Mouse (Mus musculus): Measurements from ENCODE around the gene Engase. TPM values are rescaled to one million over a fixed set of nuclear protein-coding genes. Genes with fewer than 3 reads are reported as not detected.

The Engase gene
- total RNA-seq, 1 experiment, result 10.8 TPM

DNA sequence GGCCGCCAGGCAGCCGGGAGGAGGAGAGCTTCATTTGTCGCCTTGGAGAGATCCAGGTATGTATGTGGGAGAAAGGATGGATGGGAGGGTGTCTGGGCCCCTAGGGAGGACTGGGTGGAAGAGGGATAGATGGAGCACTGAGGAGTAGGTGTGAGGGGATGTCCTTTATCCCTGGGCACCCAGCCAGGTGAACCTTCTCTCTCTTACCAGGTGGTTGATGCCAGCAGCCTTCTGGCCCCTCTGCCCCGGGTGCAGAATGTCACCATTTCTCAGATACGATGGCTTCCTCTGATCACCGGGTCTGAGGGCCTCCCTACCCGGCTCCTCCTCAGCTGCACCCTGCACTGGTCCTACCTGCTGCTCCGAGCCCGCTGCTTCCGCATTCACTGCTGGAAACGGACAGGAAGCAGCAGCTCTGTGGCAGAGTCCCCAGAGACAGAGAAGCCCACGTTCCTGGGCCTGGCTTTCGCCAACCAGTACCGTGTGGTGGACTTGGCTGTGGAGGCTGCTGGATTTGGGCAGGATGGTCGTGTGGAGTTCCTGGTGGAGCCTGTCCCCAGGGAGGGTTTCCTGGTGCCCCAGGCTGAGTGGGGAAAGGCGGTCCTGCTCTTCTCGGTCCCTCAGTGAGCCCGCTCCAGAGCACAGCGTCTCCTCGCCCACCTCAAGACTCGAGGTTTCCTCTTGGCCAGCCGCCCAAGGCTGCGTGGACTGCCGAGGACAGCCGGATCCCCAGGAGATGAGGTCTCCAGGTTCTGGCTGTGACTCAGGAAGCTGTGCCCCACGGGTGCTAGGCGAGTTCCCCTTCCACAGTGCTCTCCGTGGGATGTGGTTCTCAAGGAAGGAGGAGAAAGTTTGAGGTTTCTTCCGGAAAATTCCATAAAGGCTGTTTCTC lies 10.5 kb downstream of the Engase start:
- Histone ChIP-seq H3K36me3 (ENCODE audit: control insufficient read depth, insufficient read depth, low read length, poor library complexity, severe bottlenecking) (peaks cover 26% of the 10 kb centered on the region), H3K4me1 (ENCODE audit: control insufficient read depth in 2 of 2, insufficient read depth in 2 of 2, low read length in 2 of 2, poor library complexity in 1 of 2) (no peaks in the 10 kb centered on the region; a peak in 1 of 4 replicates), H3K27ac (ENCODE audit: insufficient read depth, low read depth, low read length, poor library complexity, severe bottlenecking) (no peak overlapping the region)

DNA sequence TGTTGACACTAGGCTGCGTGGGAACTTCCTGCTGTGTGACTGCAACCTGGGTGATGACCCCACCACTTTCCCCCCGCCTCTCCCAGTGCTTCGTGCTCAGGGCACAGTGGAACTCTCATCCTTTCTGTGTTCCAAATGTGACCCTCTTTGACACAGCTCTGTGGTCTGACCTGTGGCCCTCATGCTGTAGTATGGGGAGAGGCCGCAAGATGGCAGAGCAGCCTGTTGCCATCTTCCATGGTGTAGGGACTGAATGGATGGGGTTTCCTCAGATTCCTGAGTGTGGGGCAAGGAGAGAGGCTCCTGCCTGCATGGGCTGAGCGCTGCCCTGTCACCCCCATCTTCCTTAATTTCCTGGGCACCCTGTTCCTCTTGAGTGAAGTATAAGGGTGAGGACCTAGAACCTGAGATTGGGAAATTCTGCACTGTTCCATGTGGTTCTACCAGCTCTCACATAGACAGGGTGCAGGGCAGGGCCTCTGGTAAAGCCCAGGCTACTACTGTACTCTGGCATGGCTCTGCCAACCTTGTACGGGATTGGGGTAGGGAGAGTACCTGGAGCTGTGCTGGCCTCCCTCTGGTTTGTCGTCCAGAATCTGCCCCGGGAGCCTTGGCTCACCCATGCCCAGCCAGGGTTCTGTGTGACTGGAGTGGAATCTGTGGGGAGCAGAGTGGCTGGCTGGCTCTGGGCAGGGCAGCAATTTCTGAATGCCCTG lies 11.7 kb downstream of the Engase start:
- no peaks in the 10 kb centered on the region; a peak in 1 of 4 replicates for H3K4me1 ChIP-seq (ENCODE audit: control insufficient read depth in 2 of 2, insufficient read depth in 2 of 2, low read length in 2 of 2, poor library complexity in 1 of 2)
- no peaks in the 10 kb centered on the region for H3K9me3 ChIP-seq (ENCODE audit: control insufficient read depth, insufficient read depth, low read depth, low read length)
- no peak for DNase-seq (ENCODE audit: low read depth, low spot score)
- H3K36me3 ChIP-seq (ENCODE audit: control insufficient read depth, insufficient read depth, low read length, poor library complexity, severe bottlenecking), result peaks cover 15% of the 10 kb centered on the region
- H3K27ac ChIP-seq (ENCODE audit: insufficient read depth, low read depth, low read length, poor library complexity, severe bottlenecking), result no peak overlapping the region
- TF ChIP-seq CHD2 (IDR thresholded peaks at IDR 0.05; ENCODE audit: low read depth, low read length), result no peak
- TF ChIP-seq HCFC1 (IDR thresholded peaks at IDR 0.05; ENCODE audit: borderline replicate concordance, insufficient read depth, low read length), result no peak
- TF ChIP-seq ZNF384 (IDR thresholded peaks at IDR 0.05; ENCODE audit: low read depth, low read length), result no peak
- TF ChIP-seq ZC3H11A (IDR thresholded peaks at IDR 0.05; ENCODE audit: borderline replicate concordance, low read depth, low read length), result no peak
- no peak for TF ChIP-seq MAFK (IDR thresholded peaks at IDR 0.05; ENCODE audit: insufficient read depth, low read depth, low read length)
- H3K4me3 ChIP-seq (ENCODE audit: insufficient read depth in 1 of 2, low read depth in 1 of 2, low read length in 2 of 2, poor library complexity in 1 of 2, severe bottlenecking in 1 of 2), result no peak overlapping the region
- in situ Hi-C loops (cut with MboI; ENCODE audit: low sequenced_read_pairs in 2 of 2, unreplicated experiment in 2 of 2), result no loop called here
- no peak overlapping the region for H3K9ac ChIP-seq (ENCODE audit: insufficient read depth, low read depth, low read length, poor library complexity, severe bottlenecking)

More for the DNA sequence above, 10.5 kb downstream of the Engase start:
- TF ChIP-seq CHD2 (IDR thresholded peaks at IDR 0.05; ENCODE audit: low read depth, low read length), result no peak
- TF ChIP-seq ZNF384 (IDR thresholded peaks at IDR 0.05; ENCODE audit: low read depth, low read length), result no peak
- no peak for TF ChIP-seq HCFC1 (IDR thresholded peaks at IDR 0.05; ENCODE audit: borderline replicate concordance, insufficient read depth, low read length)
- no peak for TF ChIP-seq ZC3H11A (IDR thresholded peaks at IDR 0.05; ENCODE audit: borderline replicate concordance, low read depth, low read length)
- TF ChIP-seq MAFK (IDR thresholded peaks at IDR 0.05; ENCODE audit: insufficient read depth, low read depth, low read length), result no peak
- in situ Hi-C loops (cut with MboI; ENCODE audit: low sequenced_read_pairs in 2 of 2, unreplicated experiment in 2 of 2), result no loop called here
- DNase-seq (ENCODE audit: low read depth, low spot score), result no peak
- H3K9me3 ChIP-seq (ENCODE audit: control insufficient read depth, insufficient read depth, low read depth, low read length), result no peaks in the 10 kb centered on the region
- no peak overlapping the region for H3K4me3 ChIP-seq (ENCODE audit: insufficient read depth in 1 of 2, low read depth in 1 of 2, low read length in 2 of 2, poor library complexity in 1 of 2, severe bottlenecking in 1 of 2)
- H3K9ac ChIP-seq (ENCODE audit: insufficient read depth, low read depth, low read length, poor library complexity, severe bottlenecking), result no peak overlapping the region

DNA sequence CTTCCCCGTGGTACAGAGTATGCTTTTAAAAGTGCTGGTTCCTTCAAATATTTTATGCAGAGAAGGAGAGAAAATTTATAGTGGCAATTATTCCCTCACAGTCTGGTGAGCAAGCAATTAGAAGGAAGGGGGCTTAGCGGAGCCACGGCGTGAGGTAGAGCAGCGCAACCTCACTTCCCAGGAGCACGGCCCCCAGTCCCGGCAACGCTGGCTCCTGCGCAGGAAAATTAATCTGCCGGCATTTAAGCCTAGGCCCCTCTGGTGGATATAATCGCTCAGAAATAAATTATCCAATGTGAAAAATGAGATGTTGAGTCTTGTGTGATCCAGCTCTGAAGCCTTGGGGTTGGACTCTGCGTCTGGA lies 12.3 kb downstream of the Engase start:
- Histone ChIP-seq H3K36me3 (ENCODE audit: control insufficient read depth, insufficient read depth, low read length, poor library complexity, severe bottlenecking) (peaks cover 12% of the 10 kb centered on the region), H3K9me3 (ENCODE audit: control insufficient read depth, insufficient read depth, low read depth, low read length) (no peaks in the 10 kb centered on the region), H3K4me3 (ENCODE audit: insufficient read depth in 1 of 2, low read depth in 1 of 2, low read length in 2 of 2, poor library complexity in 1 of 2, severe bottlenecking in 1 of 2) (no peak overlapping the region), H3K9ac (ENCODE audit: insufficient read depth, low read depth, low read length, poor library complexity, severe bottlenecking) (no peak overlapping the region), H3K27ac (ENCODE audit: insufficient read depth, low read depth, low read length, poor library complexity, severe bottlenecking) (no peak overlapping the region), H3K4me1 (ENCODE audit: control insufficient read depth in 2 of 2, insufficient read depth in 2 of 2, low read length in 2 of 2, poor library complexity in 1 of 2) (no peaks in the 10 kb centered on the region; a peak in 1 of 4 replicates)
- in situ Hi-C loops (cut with MboI; ENCODE audit: low sequenced_read_pairs in 2 of 2, unreplicated experiment in 2 of 2), result no loop called here
- no peak for DNase-seq (ENCODE audit: low read depth, low spot score)
- TF ChIP-seq CHD2 (IDR thresholded peaks at IDR 0.05; ENCODE audit: low read depth, low read length) (no peak), ZNF384 (IDR thresholded peaks at IDR 0.05; ENCODE audit: low read depth, low read length) (no peak), MAFK (IDR thresholded peaks at IDR 0.05; ENCODE audit: insufficient read depth, low read depth, low read length) (no peak), HCFC1 (IDR thresholded peaks at IDR 0.05; ENCODE audit: borderline replicate concordance, insufficient read depth, low read length) (no peak), ZC3H11A (IDR thresholded peaks at IDR 0.05; ENCODE audit: borderline replicate concordance, low read depth, low read length) (no peak)

DNA sequence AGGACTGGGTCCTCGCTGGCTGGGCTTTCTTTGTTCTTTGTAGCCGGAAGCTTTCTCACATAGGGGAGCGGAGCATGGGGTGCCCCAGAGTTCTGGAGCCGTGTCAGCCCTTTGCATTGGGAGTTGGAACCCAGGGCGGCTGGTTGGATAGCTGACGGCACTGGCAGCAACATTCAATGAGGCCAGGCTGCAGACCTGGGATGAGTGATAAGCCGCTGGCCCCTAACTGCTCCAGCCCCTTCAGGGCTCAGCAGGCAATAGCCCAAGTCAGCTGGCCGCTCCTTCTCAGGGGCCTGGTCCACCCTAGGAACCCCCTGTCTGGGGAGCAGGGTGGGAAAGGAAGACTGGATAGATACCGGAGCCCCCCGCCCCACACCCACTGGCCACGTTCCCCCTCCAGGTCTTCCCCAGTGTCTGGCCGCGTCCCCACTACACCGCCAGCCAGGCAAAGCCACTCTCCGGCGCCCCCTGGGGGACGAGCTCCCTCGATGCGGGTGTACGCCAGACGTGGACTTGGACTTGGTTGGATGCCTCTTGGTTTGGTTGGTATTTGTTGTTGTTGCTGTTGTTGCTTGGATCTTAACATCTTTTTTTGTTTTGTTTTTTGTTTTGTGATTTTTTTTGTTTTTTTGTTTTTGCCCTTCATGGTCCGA lies 14.1 kb downstream of the Engase start:
- in situ Hi-C loops (cut with MboI; ENCODE audit: low sequenced_read_pairs in 2 of 2, unreplicated experiment in 2 of 2), result no loop called here
- H3K4me3 ChIP-seq (ENCODE audit: insufficient read depth in 1 of 2, low read depth in 1 of 2, low read length in 2 of 2, poor library complexity in 1 of 2, severe bottlenecking in 1 of 2), result peak overlapping the region; percentile 28 to 44

More for the DNA sequence above, 14.1 kb downstream of the Engase start:
- Histone ChIP-seq H3K36me3 (ENCODE audit: control insufficient read depth, insufficient read depth, low read length, poor library complexity, severe bottlenecking) (peaks cover under 1% of the 10 kb centered on the region), H3K9me3 (ENCODE audit: control insufficient read depth, insufficient read depth, low read depth, low read length) (no peaks in the 10 kb centered on the region), H3K4me1 (ENCODE audit: control insufficient read depth in 2 of 2, insufficient read depth in 2 of 2, low read length in 2 of 2, poor library complexity in 1 of 2) (no peaks in the 10 kb centered on the region; a peak in 1 of 4 replicates), H3K27ac (ENCODE audit: insufficient read depth, low read depth, low read length, poor library complexity, severe bottlenecking) (no peak overlapping the region), H3K9ac (ENCODE audit: insufficient read depth, low read depth, low read length, poor library complexity, severe bottlenecking) (no peak overlapping the region)
- DNase-seq (ENCODE audit: low read depth, low spot score), result no peak
- TF ChIP-seq CHD2 (IDR thresholded peaks at IDR 0.05; ENCODE audit: low read depth, low read length) (no peak), HCFC1 (IDR thresholded peaks at IDR 0.05; ENCODE audit: borderline replicate concordance, insufficient read depth, low read length) (no peak), ZNF384 (IDR thresholded peaks at IDR 0.05; ENCODE audit: low read depth, low read length) (no peak), MAFK (IDR thresholded peaks at IDR 0.05; ENCODE audit: insufficient read depth, low read depth, low read length) (no peak), ZC3H11A (IDR thresholded peaks at IDR 0.05; ENCODE audit: borderline replicate concordance, low read depth, low read length) (no peak)

All from ES-E14 (cell line).